Mouse (Mus musculus) neural tube, embryonic 10.5 days (tissue): Measurements from ENCODE around the gene Wnk2.

Experiments
- DNase-seq: peaks from one replicate; pipeline ENCODE4 v3.0.0-alpha.2; 2017; ENCODE audit warnings: low spot score; ENCODE audit errors: extremely low spot score

Gene Wnk2

GRCm38 (mm10) chr13:49052512-49052911 is 95.3 kb downstream of the Wnk2 start:
- no peak for DNase-seq

GRCm38 (mm10) chr13:49047393-49047792 is 100.4 kb downstream of the Wnk2 start:
- DNase-seq = no peak

GRCm38 (mm10) chr13:49044145-49044561 is 103.7 kb downstream of the Wnk2 start:
- peak; percentile 29 for DNase-seq

GRCm38 (mm10) chr13:49042371-49042770 is 105.4 kb downstream of the Wnk2 start:
- DNase-seq = no peak

- no peak for DNase-seq
Observed at GRCm38 (mm10) chr13:49036928-49037574, 110.8 kb downstream of the Wnk2 start.

- no peak for DNase-seq
Observed at GRCm38 (mm10) chr13:49036436-49036835, 111.4 kb downstream of the Wnk2 start.

- DNase-seq = no peak
Observed at GRCm38 (mm10) chr13:49031029-49031428, 116.8 kb downstream of the Wnk2 start.

GRCm38 (mm10) chr13:49028757-49029539 is 118.9 kb downstream of the Wnk2 start:
- no peak for DNase-seq

- DNase-seq = no peak
Observed at GRCm38 (mm10) chr13:49027057-49027456, 120.8 kb downstream of the Wnk2 start.

- no peak for DNase-seq
Observed at GRCm38 (mm10) chr13:49025521-49025920, 122.3 kb downstream of the Wnk2 start.

GRCm38 (mm10) chr13:49024763-49025162 is 123.1 kb downstream of the Wnk2 start:
- DNase-seq = no peak

- peak; percentile 53 for DNase-seq
Observed at GRCm38 (mm10) chr13:49021693-49022092, 126.1 kb downstream of the Wnk2 start.

- peak; percentile 43 for DNase-seq
Observed at GRCm38 (mm10) chr13:49020152-49020551, 127.7 kb downstream of the Wnk2 start.

- DNase-seq = no peak
Observed at GRCm38 (mm10) chr13:49017375-49017774, 130.4 kb downstream of the Wnk2 start.

GRCm38 (mm10) chr13:49016311-49016761 is 131.5 kb downstream of the Wnk2 start:
- DNase-seq = peak; percentile 71

GRCm38 (mm10) chr13:49015366-49016306 is 132.2 kb downstream of the Wnk2 start:
- peak; percentile 47 for DNase-seq

- no peak for DNase-seq
Observed at GRCm38 (mm10) chr13:49013206-49013794, 134.5 kb downstream of the Wnk2 start.

GRCm38 (mm10) chr13:49001691-49002090 is 146.1 kb downstream of the Wnk2 start:
- no peak for DNase-seq

- peak; percentile 61 for DNase-seq
Observed at GRCm38 (mm10) chr13:48998591-48998990, 149.2 kb downstream of the Wnk2 start.

- no peak for DNase-seq
Observed at GRCm38 (mm10) chr13:48996731-48997130, 151.1 kb downstream of the Wnk2 start.

- no peak for DNase-seq
Observed at GRCm38 (mm10) chr13:48994903-48995302, 152.9 kb downstream of the Wnk2 start.
